Mouse (Mus musculus): ENCODE results near the gene Ppm1l.

Gene Ppm1l

DNA sequence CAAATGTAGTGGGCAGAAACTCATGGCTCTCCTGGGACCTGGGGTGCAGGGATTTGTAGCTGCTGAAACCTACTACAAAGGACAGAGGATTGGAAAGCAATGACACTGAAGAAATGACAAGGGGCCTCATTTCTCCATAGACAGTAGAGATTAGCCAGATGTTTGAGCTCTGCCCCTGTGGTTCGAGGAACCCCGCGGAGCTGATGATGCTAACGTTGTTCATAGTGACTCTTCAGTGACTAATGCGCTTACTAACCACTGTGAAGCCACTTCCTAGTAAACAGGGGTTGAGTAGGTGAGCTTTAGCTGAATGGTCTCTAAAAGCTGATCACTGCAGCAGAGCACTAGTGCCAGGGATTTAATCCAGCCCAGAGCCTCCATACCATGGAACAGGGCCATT, 124.1 kb downstream of the Ppm1l start:
- DNase-seq (ENCODE audit: low spot score), result no peak

DNA sequence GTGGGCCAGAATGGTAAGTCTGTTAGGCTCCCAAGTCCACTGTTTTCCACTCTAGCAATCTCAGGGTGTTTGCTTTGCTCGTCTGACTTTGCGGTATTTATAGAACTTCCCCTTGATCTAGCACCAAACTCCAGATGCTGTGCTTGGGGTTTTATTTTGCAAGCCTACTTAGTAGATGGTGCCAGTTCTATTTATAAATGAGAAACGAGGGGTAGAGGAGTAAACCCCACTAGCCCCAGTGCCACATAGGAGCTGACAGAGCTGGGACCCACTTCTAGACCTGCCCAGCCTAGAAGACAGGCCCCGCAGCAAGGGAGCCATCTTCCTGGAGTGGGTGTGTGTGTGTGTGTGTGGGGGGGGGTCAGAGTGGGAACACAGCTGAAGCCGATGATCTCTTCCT, 130.3 kb downstream of the Ppm1l start:
- DNase-seq (ENCODE audit: low spot score), result no peak

DNA sequence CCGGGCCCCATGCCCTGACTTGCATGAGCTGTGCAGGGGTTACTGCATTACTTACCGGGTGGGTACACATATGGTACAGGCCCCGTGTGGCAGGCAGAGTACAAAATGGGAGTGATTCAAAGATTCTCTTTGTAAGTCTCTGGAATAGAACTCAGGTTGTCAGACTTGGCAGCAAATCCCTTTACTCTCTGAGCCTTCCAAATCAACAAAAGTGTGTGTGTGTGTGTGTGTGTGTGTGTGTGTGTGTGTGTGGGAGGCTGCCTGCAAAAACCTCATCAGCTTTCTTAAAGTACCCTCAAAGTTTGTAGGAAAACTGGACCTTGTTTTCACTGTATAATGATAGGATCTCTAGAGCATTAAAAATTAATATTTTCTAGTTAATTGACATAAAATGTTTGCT, 132.4 kb downstream of the Ppm1l start:
- DNase-seq (ENCODE audit: low spot score), result no peak

DNA sequence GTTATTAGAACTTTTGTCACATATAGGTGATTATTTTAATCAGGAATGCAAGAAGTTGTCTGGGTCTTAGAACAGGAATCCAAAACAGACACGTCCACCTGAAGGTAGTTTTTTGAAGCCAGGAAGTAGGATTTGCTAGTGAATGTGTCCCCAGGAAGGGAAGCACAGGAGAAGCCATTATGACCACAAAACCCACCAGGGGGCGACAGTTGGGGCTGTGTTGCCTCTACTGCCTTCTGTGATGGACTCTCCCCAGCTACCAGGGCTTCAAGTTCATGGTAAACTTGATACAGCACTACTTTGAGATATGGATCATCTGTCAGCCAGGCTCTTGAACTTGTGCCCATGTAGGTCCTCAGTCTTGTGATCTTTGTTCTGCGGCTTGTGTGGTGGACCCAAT, 137.7 kb downstream of the Ppm1l start:
- no peak for DNase-seq (ENCODE audit: low spot score)

DNA sequence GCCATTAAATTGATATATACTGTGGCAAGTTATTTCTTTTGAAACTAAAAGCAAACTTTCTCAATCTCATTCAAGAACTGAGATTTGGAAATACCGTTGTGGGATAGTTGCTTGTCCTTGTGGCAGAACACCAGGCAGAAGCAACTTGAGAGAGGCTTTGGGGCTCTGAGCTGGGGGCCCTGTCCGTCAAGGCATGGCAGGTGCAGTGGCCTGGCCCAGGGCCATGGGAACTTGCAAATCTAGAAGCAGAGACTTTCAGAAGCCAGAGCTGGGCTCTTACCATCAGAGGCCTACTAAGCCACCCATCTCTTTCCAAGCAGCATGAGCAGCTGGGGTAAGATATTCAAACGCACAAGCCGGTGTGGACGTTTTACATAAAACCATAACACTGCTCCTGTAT, 139.4 kb downstream of the Ppm1l start:
- no peak for DNase-seq (ENCODE audit: low spot score)

DNA sequence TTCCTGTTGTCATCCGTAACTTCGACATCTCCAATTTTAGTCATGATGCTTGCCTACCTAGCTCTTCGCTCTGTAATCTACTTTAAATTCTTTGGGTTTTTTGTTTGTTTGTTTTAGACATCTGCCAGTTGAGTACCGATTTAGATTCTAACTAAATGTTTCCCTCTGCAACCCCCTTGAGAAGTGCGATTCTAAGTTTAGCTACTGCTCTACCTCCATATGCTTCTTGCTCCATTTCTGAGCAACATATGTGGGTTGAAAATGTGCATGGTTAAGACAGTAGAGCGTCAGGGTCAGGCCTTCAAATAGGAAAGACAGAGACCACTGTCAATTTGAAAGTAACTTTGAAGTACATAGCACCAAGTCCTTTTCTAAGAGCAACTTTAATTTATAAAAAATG, 142.1 kb downstream of the Ppm1l start:
- no peak for DNase-seq (ENCODE audit: low spot score)

DNA sequence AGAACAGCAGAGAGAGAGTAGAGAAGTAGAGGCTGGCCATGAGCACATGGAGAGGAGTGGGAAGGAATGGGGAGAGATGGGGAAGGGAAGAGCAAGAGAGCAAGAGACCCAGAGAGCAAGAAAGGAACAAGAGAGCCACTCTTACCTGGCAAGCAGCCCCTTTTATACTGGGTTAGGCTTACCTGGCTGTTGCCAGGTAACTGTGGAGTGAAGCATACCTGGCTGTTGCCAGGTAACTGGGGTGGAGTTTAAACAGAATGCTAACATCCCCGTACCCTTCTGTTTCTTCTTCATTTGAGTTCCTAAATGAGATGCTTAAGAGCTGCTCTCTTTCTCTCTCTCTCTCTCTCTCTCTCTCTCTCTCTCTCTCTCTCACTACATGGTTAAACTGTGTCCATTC, 145.3 kb downstream of the Ppm1l start:
- DNase-seq (ENCODE audit: low spot score), result no peak

DNA sequence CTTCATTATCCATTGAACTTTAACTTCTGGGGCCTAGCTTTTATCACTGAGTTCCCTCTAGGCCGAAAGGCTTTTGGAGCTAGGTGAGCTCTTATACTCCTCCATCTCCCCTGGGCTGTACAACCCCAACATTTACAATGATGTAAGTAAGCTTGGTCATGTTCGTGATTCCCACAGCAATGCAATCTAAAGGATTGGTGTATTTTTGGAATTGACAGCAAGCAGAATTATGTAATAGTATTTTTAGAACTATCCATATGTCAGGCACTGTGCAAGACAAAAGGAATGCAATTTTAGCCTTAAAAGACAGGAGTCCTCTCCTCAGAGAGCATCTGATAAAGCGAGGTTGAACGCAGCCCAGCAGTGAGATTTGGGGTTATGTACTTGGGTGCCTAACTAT, 149.1 kb downstream of the Ppm1l start:
- no peak for DNase-seq (ENCODE audit: low spot score)

DNA sequence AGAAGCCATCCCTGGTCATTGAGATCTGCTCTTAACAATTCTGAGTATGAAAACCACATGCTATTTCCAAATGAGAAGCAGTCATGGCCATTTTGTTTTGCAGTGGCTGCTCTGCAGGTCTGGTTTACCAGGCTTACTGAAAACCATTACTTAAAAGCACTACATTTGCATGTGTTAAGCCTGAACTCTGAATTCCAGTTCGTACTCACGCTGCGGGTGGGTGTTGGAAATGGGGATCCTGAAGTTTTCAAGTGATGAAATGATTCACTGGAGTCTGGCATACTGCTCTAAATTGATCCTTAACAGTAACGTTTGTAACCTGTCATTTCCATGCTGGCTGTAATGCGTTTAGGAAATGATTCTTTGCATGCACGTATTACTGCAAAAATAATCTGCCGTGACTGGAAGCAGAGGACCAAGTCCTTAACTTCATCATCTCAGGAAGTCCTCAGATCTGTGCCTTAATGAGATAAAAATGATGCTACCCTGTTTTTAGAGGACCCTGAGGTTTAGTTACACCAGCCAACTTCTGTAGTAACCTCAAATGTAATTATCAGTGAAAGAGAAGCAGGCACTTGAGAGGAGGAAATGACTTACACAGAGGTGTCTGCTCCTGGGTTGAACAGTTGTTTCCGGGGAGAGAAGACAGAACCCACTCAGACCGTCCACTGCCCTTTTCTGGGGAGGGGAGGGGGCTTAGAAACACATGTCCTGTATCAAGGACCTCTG, 151.8 kb downstream of the Ppm1l start:
- no peak for DNase-seq (ENCODE audit: low spot score)

DNA sequence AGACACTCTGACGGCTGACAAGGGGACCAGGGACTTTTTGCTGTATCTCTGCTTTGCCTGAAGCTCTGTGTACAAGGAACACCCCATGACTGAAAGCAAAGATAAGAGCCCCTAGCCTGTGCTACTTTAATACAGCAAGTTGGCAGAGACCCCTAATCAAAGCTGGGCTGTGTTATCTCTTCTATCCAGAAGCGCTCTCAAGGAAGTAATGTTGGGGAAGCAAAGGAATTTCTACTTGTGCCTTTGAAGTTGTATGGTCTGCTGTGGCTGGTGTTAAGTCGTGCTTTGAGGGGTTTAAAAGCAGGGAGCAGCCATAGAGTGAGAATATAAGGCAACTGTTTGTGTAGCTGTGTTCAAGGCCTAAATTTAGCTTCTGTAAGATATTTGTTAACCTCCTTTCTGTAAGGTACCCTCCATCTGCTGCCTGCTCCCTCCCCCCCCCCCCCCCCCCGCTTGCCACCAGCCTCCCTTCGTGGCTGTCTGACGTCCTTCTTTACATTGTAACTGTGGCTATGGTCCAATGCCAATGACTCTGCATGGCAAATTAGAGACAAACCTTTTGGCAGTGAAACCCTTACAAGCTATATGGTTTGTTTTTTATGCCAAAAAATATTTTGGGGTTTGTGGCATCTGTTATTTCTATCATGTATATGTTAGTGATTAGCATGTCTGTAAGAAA, 152.9 kb downstream of the Ppm1l start:
- DNase-seq (ENCODE audit: low spot score), result no peak

DNA sequence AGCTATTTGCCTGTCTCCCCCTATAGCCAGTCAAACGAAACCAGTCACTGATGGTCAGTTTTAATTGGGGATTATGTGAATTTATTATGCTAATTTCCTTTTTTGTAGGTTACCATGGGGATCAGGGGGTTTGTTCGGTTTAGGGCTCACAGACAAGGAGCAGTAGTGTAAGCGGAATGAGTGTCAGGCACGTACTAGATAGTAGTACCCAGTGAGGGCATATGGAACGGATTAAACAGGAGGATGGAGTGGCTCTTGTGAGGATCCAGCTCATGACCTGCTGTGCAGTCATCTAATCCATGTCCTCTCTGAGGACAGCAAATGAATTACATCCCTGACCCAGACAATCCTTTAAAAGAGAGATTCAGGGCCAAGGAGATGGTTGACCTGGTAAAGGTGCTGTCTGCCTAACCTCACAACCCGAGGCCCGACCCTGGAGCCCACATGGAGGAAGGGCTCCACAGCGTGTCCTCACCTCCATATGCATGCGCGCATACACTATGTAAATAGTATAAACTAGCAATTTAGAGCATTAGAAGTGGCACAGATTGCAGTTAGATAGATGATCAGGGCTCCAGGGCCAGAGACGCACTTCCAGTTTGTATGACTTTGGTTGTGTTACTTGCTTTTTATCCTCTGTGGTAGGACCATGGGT, 153.6 kb downstream of the Ppm1l start:
- DNase-seq (ENCODE audit: low spot score), result peak; percentile 63

DNA sequence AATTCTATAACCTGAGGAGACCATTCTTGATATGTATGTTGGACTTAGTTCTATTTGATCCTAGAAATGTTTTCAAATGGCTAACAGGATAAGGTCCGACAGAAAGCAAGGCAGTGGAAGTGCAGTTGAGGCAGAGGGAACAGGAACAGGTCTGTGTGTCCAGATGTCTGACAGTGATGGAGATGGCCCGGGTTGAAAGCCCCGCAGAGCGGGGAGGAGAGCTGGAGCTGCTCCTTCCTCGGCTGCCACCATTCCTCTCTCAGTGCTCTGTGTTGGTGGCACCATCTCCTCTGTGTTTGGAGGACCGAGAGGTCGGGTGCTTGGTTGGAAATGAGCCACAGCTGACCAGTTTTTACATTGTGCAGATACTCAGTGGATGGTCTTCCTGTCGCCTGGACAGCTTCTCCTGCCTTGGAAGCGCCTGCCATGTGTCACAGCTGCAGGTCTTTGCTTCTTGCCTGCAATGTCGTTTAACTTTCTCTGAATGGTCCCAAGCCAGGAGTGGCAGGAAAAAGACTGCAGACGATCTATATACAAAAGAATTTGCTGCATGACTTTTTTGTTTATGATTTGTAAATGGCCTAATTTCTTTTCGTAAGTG, 159.3 kb downstream of the Ppm1l start:
- no peak for DNase-seq (ENCODE audit: low spot score)

DNA sequence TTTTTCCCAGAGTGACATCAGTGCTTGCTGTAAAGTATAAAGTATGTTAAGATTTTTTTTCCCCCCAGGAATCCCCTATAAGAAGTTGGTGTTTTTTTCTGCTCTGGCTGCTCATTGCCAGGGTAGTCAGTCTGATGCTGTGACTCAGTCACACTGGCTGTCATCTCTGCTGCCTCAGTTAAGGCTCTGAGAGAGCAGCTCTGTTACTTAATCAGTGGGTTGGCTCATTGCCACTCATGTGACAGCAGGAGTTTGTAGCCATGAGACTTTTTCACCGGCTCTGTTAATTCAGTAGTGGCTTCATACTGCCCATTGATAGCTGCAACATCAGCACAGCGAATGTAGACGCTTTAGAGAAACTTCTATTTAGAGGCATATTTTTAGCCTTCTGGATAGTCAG, 163.3 kb downstream of the Ppm1l start:
- no peak for DNase-seq (ENCODE audit: low spot score)

DNA sequence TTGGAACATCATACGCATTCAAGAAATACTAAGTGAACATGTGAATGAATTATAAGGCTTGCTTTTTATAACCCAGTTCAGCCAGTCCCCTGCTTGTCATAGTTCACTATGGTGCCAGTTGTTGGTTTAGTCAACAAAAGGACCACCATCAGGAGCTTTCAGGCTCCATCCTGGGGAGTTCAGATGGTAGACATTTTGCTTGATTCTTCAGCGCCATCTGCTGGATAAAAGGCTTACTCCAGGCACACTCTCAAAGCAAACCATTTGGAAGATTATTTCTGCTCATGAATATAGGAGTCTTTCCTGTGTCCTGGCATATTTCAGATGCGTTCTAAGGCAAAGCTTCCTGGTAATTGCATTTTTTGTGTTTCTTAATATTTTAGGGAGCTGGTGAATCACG, 165.2 kb downstream of the Ppm1l start:
- DNase-seq (ENCODE audit: low spot score), result peak; percentile 85

DNA sequence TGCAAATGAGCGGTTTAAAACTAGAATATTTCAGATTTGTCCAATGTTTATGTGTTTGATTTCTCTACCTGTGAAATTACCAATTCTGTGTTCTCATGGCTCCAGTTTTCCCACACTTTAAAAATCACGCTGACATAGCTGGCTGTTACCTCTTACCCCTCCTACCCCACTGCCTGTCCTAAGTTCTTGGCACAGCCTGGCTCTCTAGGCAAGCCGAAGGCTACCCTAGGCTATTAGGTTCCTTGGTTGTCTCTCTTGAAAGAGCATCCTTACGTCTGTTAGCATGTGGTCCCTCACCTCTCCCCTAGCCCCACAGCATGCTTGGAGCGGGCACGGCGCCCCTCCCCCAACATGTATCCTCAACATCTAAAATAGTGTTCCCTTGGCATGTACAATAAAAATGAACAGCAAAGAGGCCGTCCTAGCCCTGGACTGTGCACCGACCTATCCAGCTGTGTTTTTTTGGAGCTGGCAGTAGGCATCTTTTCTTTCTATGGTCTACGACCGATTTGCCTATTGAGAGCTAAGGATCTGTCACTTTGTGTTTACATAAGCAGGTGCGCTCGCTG, 167.4 kb downstream of the Ppm1l start:
- no peak for DNase-seq (ENCODE audit: low spot score)

DNA sequence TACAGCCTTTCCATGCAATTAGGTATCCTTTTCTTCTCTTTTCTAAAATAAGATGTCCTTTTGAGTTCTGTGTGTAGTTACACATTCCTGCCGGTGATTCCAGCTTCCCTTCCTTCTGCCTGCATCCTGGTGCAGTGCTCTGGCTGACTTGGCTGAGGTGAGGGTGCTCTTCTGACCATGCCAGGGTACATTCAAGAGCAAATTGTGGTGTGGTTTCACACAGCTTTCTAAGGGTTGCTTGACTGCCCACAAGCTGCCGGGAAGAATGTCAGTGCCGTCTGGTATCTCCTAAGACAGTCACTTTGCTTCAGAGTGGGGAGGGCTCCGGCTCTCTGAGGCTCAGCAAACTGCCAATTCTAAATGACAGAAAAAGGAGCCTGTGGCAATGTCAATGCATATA, 167.9 kb downstream of the Ppm1l start:
- DNase-seq (ENCODE audit: low spot score), result no peak

DNA sequence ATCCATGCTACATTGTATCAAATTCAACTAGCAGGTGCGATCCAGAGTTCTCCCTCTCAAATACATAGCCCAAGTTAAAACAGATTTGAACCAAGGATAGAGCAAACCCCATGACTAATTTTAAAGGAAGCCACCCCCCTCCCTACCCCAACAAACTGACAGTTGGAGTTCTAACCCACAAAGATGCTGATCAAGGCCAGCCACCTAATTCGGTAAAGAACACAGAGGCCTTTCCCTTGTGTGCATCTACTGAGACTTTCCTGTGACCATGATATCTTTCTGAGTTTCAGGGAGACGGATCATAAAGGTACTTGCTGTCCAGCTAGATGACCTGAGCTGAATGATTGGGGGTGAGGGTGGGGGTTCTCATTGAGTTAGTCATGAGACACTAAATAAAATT, 168.7 kb downstream of the Ppm1l start:
- no peak for DNase-seq (ENCODE audit: low spot score)

DNA sequence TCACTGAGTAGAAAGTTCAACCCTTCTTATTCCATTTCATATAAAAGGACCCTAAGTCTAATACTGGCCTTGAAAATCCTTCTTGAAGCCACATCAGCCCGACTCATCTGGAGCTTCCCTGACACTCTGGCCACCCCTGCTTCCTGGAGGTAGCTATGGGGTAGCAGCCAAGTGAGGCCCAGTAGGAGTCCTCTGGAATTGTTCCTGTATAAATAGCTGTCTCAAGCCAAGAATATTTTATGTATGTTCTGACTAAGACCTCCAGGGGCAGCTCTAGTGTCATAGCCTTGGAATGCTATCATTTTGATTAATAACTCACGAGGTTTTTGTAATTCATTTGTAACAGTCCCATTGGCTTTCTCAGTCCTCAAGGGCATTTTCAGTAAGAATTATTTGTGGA, 169.1 kb downstream of the Ppm1l start:
- no peak for DNase-seq (ENCODE audit: low spot score)

DNA sequence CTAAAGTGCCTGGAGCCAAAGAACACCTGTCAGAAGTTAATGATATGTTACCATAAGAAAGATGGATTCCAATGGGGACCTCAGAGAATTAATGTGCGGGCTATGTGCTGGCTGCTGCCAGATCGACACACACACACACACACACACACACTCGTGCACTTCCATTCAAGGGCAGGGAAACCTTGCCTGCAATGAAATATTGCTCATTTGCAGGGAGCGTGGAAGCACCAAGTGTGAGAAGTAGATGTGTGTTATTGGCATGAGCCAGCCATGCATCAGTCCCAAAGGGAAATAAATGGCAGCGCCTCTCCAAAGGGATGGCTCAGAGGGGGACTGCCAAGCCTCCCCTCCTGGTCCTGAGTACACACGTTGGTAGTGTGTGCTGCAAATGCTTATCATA, 170.8 kb downstream of the Ppm1l start:
- DNase-seq (ENCODE audit: low spot score), result no peak

DNA sequence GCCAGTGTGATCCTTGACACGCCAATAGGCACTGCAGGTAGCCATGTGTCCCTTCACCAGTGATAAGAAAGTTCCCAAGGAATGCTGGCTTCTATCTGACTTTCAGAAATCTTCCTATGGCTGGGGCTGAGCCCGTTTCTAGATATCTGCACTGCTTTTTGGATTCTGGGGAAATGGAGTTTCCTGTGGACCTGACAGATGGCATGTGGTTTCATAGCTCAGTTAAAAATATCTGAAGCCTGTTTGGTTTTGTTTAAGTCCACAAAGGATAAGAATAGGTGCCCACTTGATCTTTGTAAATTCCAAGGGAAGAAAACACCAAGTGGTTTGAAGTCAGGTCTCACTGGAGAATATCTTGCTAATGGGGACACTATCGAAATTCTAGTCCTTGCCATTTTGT, 173.0 kb downstream of the Ppm1l start:
- DNase-seq (ENCODE audit: low spot score), result no peak

DNA sequence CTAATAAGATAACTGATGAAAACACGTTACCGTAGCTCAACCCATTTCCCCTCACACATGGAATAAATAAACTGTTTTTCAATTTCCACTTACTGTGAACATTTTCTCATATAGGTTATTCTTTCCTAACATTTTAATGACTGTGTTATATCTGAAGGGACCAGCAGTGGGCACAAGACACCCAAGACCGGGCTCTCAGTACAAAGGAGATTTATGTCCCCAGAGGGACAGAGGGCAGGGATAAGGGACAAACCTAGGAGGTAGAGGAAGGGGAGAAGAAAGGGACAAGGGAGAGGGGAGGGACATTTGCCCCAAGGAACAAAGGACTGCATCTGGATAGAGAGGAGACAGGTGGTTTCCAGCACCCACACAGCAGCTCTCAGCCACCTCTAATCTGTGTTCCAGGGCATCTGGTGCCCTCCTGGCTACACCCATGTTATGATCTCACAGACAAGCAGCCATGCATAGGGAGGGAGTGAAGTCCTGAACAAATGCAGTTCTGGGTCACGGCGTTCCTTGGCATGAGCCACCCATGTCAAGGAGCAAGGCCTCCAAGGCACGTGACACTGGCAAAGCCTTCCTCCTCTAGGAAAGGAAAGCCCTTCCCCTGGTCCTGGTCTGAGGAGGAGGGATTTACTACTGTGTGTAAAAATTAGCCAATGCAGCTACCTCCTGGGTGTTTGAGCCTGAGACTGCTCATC, 174.5 kb downstream of the Ppm1l start:
- DNase-seq (ENCODE audit: low spot score), result no peak
